Mouse (Mus musculus) gastrocnemius, adult 18-20 months (tissue): ENCODE measurements around the gene Gli1. TPM values are rescaled to one million over a fixed set of nuclear protein-coding genes. Genes with fewer than 3 reads are reported as not detected.

Source experiments
- total RNA-seq, 2 experiments: library from RNA; stranded (reverse); gene quantifications; 2 replicates each; pipeline ENCODE4 v1.2.3; 2021

The Gli1 gene
- total RNA-seq, 2 experiments from 2014 or later = 0.41 to 0.74 TPM

Other genes with a start within 250 kb of the Gli1 start
- 10 to 100 TPM; 11.3 to 13.5 TPM for gene Os9, start 220.8 kb downstream of the Gli1 start, total RNA-seq
- under 1 TPM; 0.39 to 0.93 TPM for gene B4galnt1, start 176.7 kb downstream of the Gli1 start, total RNA-seq
- gene Slc26a10, start 161.3 kb downstream of the Gli1 start, total RNA-seq = 1 to 10 TPM; 1.6 to 2.9 TPM
- 1 to 10 TPM; 7.4 to 9.5 TPM for gene Arhgef25, start 151.9 kb downstream of the Gli1 start, total RNA-seq
- gene Dtx3, start 146.2 kb downstream of the Gli1 start, total RNA-seq = 10 to 100 TPM; 20.0 to 27.3 TPM
- 1 to 10 TPM; 7.4 to 8.2 TPM for gene Pip4k2c, start 130.4 kb downstream of the Gli1 start, total RNA-seq
- gene Kif5a, start 78.6 kb downstream of the Gli1 start, total RNA-seq = under 1 TPM; 0.21 to 0.37 TPM
- gene Dctn2, start 75.6 kb downstream of the Gli1 start, total RNA-seq = 10 to 100 TPM; 96.1 to 97.2 TPM
- gene Mbd6, start 53.0 kb downstream of the Gli1 start, total RNA-seq = 10 to 100 TPM; 14.6 to 15.7 TPM
- gene Mars, start 30.2 kb downstream of the Gli1 start, total RNA-seq = 10 to 100 TPM; 67.5 to 68.8 TPM
- under 1 TPM; 0.46 to 0.83 TPM for gene Arhgap9, start 20.0 kb downstream of the Gli1 start, total RNA-seq
- not detected for gene Inhbe, start 12.4 kb upstream of the Gli1 start, total RNA-seq
- gene Inhbc, start 28.5 kb upstream of the Gli1 start, total RNA-seq = not detected
- 100 to 1,000 TPM; 133 to 135 TPM for gene R3hdm2, start 38.4 kb upstream of the Gli1 start, total RNA-seq
- 100 to 1,000 TPM; 381 to 402 TPM for gene Stac3, start 159.7 kb upstream of the Gli1 start, total RNA-seq
- gene Ndufa4l2, start 173.0 kb upstream of the Gli1 start, total RNA-seq = 10 to 100 TPM; 10.1 to 13.7 TPM
- gene Shmt2, start 180.5 kb upstream of the Gli1 start, total RNA-seq = 10 to 100 TPM; 25.8 to 25.9 TPM
- gene Nxph4, start 192.6 kb upstream of the Gli1 start, total RNA-seq = under 1 TPM; 0.14 to 0.36 TPM